Comparison of ENCODE assay signal across 30 mouse cellular contexts in the genomic region with DNA sequence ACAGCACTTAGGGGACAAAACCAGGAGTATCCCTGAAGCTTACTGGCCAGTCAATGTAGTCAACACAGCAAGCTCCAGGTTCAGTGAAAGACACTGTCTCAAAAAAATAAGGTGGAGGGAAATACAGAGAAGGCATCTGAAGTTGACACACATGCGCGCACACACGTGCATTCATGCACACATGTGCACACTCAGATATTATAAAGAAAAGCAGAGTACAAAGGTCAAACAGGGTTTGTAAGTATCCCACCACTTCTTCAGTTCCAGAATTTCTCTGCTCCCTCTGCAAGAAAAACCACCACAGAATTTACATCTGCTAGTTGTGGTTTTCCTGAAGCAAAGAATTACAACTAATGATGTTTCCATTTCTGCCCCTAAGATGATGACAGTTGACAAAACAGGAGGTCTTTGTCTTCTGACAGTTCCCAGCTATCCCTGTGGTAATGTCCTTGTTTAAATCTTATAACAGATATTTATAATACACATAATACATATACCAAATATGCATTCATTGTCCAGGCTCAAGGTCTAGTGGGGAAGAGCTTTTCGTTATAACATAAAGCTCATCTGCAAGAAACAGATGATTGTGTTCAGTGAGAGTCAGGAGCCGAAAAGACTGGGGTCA.
DNase-seq lines count a peak whose midpoint lies in the region; ATAC-seq lines count a peak whose summit lies in the region.
"Had no signal": no experiment of that assay in that cellular context is flagged by ENCODE, and none has a peak within 500 bp of the region (broad histone marks: within the 10 kb centered on the region; RNA-seq: fewer than 3 reads in every experiment).

No protein-coding gene starts in this region.

- H3K36me3 ChIP-seq in lung, embryonic 16.5 days (ENCODE audit: control insufficient read depth, insufficient read depth, low read length) = no peaks in the 10 kb centered on the region
- H3K36me3 ChIP-seq: embryonic facial prominence, embryonic 10.5 days; embryonic facial prominence, embryonic 13.5 days; forebrain, embryonic 12.5 days; forebrain, embryonic 15.5 days; heart, embryonic 12.5 days; heart, embryonic 15.5 days had no signal

- 66% methylated on average over 5 of the region's 5 CpGs for WGBS in lung, embryonic 16.5 days

- peak; percentile 33 for DNase-seq in heart, adult 11 months
- DNase-seq in heart, postnatal 14 days = no peak
- no peak for DNase-seq in lung, postnatal 36 days
- no peak for DNase-seq in layer of hippocampus, adult 18-20 months (ENCODE audit: low spot score in 2 of 2)
- DNase-seq in retina, embryonic 14.5 days (ENCODE audit: low spot score) = no peak
- DNase-seq: adrenal gland, adult 2 months; adrenal gland, postnatal 14 days; B cell, adult 2 months; cerebellum, adult 11 months; cerebellum, adult 2 months; cerebellum, adult 9-11 months; cerebellum, postnatal 25 days; embryo, embryonic 11 days; gastrocnemius, postnatal 10 days; gastrocnemius, postnatal 36 days; heart, adult 18-20 months; heart, postnatal 10 days; heart, postnatal 4 days had no signal

- no peaks in the 10 kb centered on the region for H3K27me3 ChIP-seq in lung, embryonic 16.5 days (ENCODE audit: control insufficient read depth, insufficient read depth, low read depth, low read length)
- H3K27me3 ChIP-seq: embryonic facial prominence, embryonic 13.5 days; forebrain, embryonic 12.5 days; forebrain, embryonic 15.5 days; heart, embryonic 12.5 days; heart, embryonic 15.5 days had no signal

- no peak overlapping the region for H3K4me3 ChIP-seq in lung, embryonic 16.5 days (ENCODE audit: low read length)
- H3K4me3 ChIP-seq: embryonic facial prominence, embryonic 10.5 days; embryonic facial prominence, embryonic 13.5 days; erythroblast, embryonic 14.5 days; forebrain, embryonic 12.5 days; forebrain, embryonic 15.5 days; heart, embryonic 12.5 days; heart, embryonic 15.5 days had no signal

- peak overlapping the region; percentile 52 for H3K27ac ChIP-seq in lung, embryonic 16.5 days (ENCODE audit: low read length)
- H3K27ac ChIP-seq: embryonic facial prominence, embryonic 10.5 days; embryonic facial prominence, embryonic 13.5 days; forebrain, embryonic 12.5 days; forebrain, embryonic 15.5 days; heart, embryonic 15.5 days; hindbrain, embryonic 14.5 days; hindbrain, postnatal 0 days had no signal

- H3K4me2 ChIP-seq in lung, embryonic 16.5 days (ENCODE audit: low read depth, low read length) = no peak overlapping the region
- H3K4me2 ChIP-seq: embryonic facial prominence, embryonic 13.5 days; forebrain, embryonic 12.5 days; forebrain, embryonic 15.5 days; heart, embryonic 12.5 days; heart, embryonic 15.5 days; hindbrain, embryonic 14.5 days had no signal

- no peak overlapping the region for H3K9ac ChIP-seq in lung, embryonic 16.5 days (ENCODE audit: low read length)
- H3K9ac ChIP-seq: embryonic facial prominence, embryonic 13.5 days; forebrain, embryonic 12.5 days; forebrain, embryonic 15.5 days; heart, embryonic 12.5 days; heart, embryonic 15.5 days; hindbrain, embryonic 14.5 days had no signal

- no peaks in the 10 kb centered on the region for H3K9me3 ChIP-seq in lung, embryonic 16.5 days (ENCODE audit: control insufficient read depth, low read length)
- H3K9me3 ChIP-seq: embryonic facial prominence, embryonic 10.5 days; embryonic facial prominence, embryonic 13.5 days; forebrain, embryonic 12.5 days; forebrain, embryonic 15.5 days; heart, embryonic 12.5 days; heart, embryonic 15.5 days had no signal

- no peaks in the 10 kb centered on the region for H3K4me1 ChIP-seq in lung, embryonic 16.5 days (replicated peaks; ENCODE audit: control insufficient read depth, insufficient read depth, low read length)
- H3K4me1 ChIP-seq: forebrain, embryonic 12.5 days; forebrain, embryonic 15.5 days; heart, embryonic 12.5 days; heart, embryonic 15.5 days had no signal

- ATAC-seq in lung, embryonic 16.5 days (ENCODE audit: low read depth) = peak; percentile 89
- ATAC-seq in common myeloid progenitor, adult 5-6 weeks (replicated peaks; ENCODE audit: low read depth, poor library complexity, severe bottlenecking) = peak; percentile 33
- ATAC-seq in megakaryocyte progenitor cell, adult 5-6 weeks (replicated peaks; ENCODE audit: poor library complexity) = peak; percentile 35
- ATAC-seq: forebrain, embryonic 15.5 days; hindbrain, postnatal 0 days had no signal

- intact Hi-C loops in heart, postnatal 14 days (cut with DNase I) = no loop called here

Comparison
In these comparisons a context has a peak if more than half of its experiments do, and no peak if none do; other contexts are left out.
1. ATAC-seq: peak in every context shown above with its lines; median percentile 89 in lung, embryonic 16.5 days; 35 in megakaryocyte progenitor cell, adult 5-6 weeks; 33 in common myeloid progenitor, adult 5-6 weeks.